Mouse (Mus musculus) kidney, postnatal 10 days (tissue): ENCODE data around the gene Cd80.

Source experiments
- DNase-seq: peaks from one replicate; pipeline ENCODE4 v3.0.0; 2021; ENCODE audit warnings: mixed read lengths

Cd80 gene

GRCm38 (mm10) chr16:38536544-38537146 lies 81.3 kb downstream of the Cd80 start:
- peak; percentile 87 for DNase-seq

GRCm38 (mm10) chr16:38538716-38539380 lies 83.5 kb downstream of the Cd80 start:
- no peak for DNase-seq
